Mouse (Mus musculus) ES-E14 (cell line): ENCODE results near the gene Elfn1.

Experiments
- HCFC1 ChIP-seq: IDR thresholded peaks from 2 replicates; pipeline ENCODE4 v1.6.1; 2012; ENCODE audit warnings: low read length, inconsistent platforms, borderline replicate concordance; ENCODE audit not compliant: insufficient read depth
- MAFK ChIP-seq: IDR thresholded peaks from 2 replicates; pipeline ENCODE4 v1.6.1; 2014; ENCODE audit warnings: mild to moderate bottlenecking, low read depth, low read length, inconsistent platforms; ENCODE audit not compliant: insufficient read depth
- ZC3H11A ChIP-seq: IDR thresholded peaks from 2 replicates; pipeline ENCODE4 v1.6.1; 2012; ENCODE audit warnings: low read depth, mild to moderate bottlenecking, inconsistent platforms, low read length, borderline replicate concordance
- ZNF384 ChIP-seq: IDR thresholded peaks from 2 replicates; pipeline ENCODE4 v1.6.1; 2012; ENCODE audit warnings: low read depth, low read length, inconsistent platforms

DNA sequence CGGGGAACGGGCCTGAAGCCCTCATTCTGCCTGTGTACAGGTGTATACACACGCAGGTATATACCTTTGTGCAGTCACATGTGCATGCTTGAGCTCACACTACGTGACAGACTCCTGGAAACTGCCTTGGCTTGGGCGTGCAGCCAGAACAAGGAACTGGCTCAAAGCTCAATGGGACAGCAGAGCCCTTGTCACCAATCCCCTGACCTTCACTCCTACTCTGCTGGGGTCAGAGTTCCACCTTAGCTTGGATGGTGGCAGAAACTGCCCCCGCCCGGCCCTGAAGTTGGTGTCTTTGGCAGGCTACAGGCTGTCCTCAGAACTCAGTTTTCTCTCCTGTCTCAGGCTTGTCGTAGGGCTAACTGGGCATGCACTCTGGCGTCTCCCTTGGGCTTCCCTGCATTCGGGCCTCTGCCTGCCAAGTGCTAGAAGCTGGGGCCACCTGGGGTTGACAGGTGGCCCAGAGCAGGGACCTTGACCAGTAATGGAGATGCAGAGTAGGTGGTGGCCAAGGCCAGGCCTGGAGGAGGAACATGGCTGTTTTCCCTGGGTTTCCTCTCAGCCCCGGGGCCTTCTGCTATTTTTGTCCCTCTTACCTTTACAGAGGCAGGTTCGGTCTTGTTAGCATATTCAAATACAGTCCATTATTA, 38.1 kb downstream of the Elfn1 start:
- TF ChIP-seq ZNF384: no peak
- no peak for TF ChIP-seq ZC3H11A
- no peak for TF ChIP-seq MAFK
- no peak for TF ChIP-seq HCFC1
